Mouse (Mus musculus) myocyte (in vitro differentiated cells): ENCODE results near the gene Tle2. TPM values are rescaled to one million over a fixed set of nuclear protein-coding genes. Genes with fewer than 3 reads are reported as not detected.

ENCODE experiments used
- H3K27me3 ChIP-seq: one replicate; pipeline ENCODE4 v1.6.1; 2011; ENCODE audit not compliant: control insufficient read depth, insufficient read depth, insufficient read length
- H3K36me3 ChIP-seq: one replicate; pipeline ENCODE4 v1.6.1; 2011; ENCODE audit not compliant: control insufficient read depth, insufficient read depth
- H3K4me2 ChIP-seq: one replicate; pipeline ENCODE4 v1.6.1; 2011; ENCODE audit warnings: low read depth, control low read depth
- H3K4me3 ChIP-seq: one replicate; pipeline ENCODE4 v1.5.1; 2011; ENCODE audit warnings: mild to moderate bottlenecking, control low read depth, moderate library complexity
- H3K79me2 ChIP-seq: one replicate; pipeline ENCODE4 v1.6.1; 2011; ENCODE audit not compliant: control insufficient read depth, insufficient read depth
- H3ac ChIP-seq: one replicate; pipeline ENCODE4 v1.6.1; 2011; ENCODE audit not compliant: control insufficient read depth, insufficient read length
- CEBPB ChIP-seq: IDR thresholded peaks from 2 replicates; pipeline ENCODE4 v1.6.1; 2011; ENCODE audit warnings: mild to moderate bottlenecking, moderate library complexity; ENCODE audit not compliant: poor library complexity, insufficient read depth, severe bottlenecking
- E2F4 ChIP-seq: IDR thresholded peaks from one replicate; pipeline ENCODE4 v1.6.1; 2011; ENCODE audit warnings: mild to moderate bottlenecking, control low read depth, moderate library complexity; ENCODE audit not compliant: insufficient read depth
- MAX ChIP-seq: IDR thresholded peaks from one replicate; pipeline ENCODE4 v1.6.1; 2011; ENCODE audit warnings: low read depth, mild to moderate bottlenecking, control low read depth
- MYOD1 ChIP-seq, 3 experiments: IDR thresholded peaks; one replicate each; pipeline ENCODE4 v1.6.1; 2011; ENCODE audit warnings: control low read depth in 2 of 3, low read depth in 2 of 3, mild to moderate bottlenecking in 2 of 3, moderate library complexity in 1 of 3; ENCODE audit not compliant: insufficient read length in 2 of 3, control insufficient read depth in 1 of 3
- MYOG ChIP-seq, 3 experiments: IDR thresholded peaks; one replicate each; pipeline ENCODE4 v1.6.1; 2011; ENCODE audit warnings: control low read depth in 2 of 3, low read depth in 2 of 3, mild to moderate bottlenecking in 2 of 3; ENCODE audit not compliant: insufficient read length in 2 of 3, control insufficient read depth in 1 of 3, insufficient read depth in 1 of 3
- POLR2A ChIP-seq: IDR thresholded peaks from one replicate; pipeline ENCODE4 v1.6.1; 2011; ENCODE audit warnings: low read depth, mild to moderate bottlenecking, control low read depth, moderate library complexity; ENCODE audit not compliant: insufficient read length
- POLR2AphosphoS2 ChIP-seq: IDR thresholded peaks from one replicate; pipeline ENCODE4 v1.6.1; 2011; ENCODE audit warnings: low read depth, control low read depth; ENCODE audit not compliant: insufficient read length
- REST ChIP-seq: IDR thresholded peaks from one replicate; pipeline ENCODE4 v1.6.1; 2011; ENCODE audit warnings: mild to moderate bottlenecking, control low read depth, moderate library complexity; ENCODE audit not compliant: insufficient read depth, insufficient read length
- SRF ChIP-seq: IDR thresholded peaks from one replicate; pipeline ENCODE4 v1.6.1; 2011; ENCODE audit warnings: low read depth; ENCODE audit not compliant: control insufficient read depth, insufficient read length
- TCF12 ChIP-seq: IDR thresholded peaks from one replicate; pipeline ENCODE4 v1.6.1; 2011; ENCODE audit warnings: mild to moderate bottlenecking, control low read depth; ENCODE audit not compliant: poor library complexity, insufficient read depth, severe bottlenecking
- TCF3 ChIP-seq: IDR thresholded peaks from one replicate; pipeline ENCODE4 v1.6.1; 2011; ENCODE audit warnings: low read depth, control low read depth; ENCODE audit not compliant: insufficient read length
- USF1 ChIP-seq: IDR thresholded peaks from one replicate; pipeline ENCODE4 v1.6.1; 2011; ENCODE audit warnings: low read depth, mild to moderate bottlenecking, control low read depth, moderate library complexity
- polyA plus RNA-seq: library from polyadenylated mRNA; unstranded; fragments of >200 nt; fragmentation: generic; extraction: Trizol; gene quantifications from one replicate; pipeline ENCODE4 v1.2.1, GENCODE M21; 2012; ENCODE audit warnings: missing spikeins

The Tle2 gene
- polyA plus RNA-seq, 1 experiment = 11.3 TPM

DNA sequence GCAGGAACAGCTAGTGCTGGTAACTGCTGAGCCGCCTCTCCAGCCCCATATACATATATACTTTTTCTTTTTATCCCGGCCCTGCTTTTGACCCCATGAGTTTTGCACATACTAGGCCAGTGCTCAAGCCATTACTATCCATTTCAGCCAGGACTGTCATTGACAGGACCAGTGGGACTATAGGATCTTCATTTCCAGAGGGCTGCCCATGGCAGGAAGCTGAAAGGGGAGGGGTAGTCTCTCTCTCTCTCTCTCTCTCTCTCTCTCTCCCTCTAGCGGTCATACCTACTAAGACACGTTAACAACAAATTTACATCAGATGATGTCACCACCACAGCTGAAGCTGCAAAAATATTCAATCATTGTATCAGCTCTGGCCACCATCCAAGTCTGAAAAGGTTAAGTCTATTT lies 28.4 kb downstream of the Tle2 start:
- Histone ChIP-seq H3K36me3 (no peaks in the 10 kb centered on the region), H3K4me3 (no peak overlapping the region), H3K27me3 (no peaks in the 10 kb centered on the region), H3K79me2 (no peaks in the 10 kb centered on the region), H3ac (no peak overlapping the region), H3K4me2 (no peak overlapping the region)
- no peak for TF ChIP-seq TCF3
- no peak for TF ChIP-seq E2F4
- TF ChIP-seq MYOD1 (IDR thresholded peaks at IDR 0.05; ENCODE audit: control insufficient read depth in 1 of 3, insufficient read length in 2 of 3, low read depth in 2 of 3) = no peak
- no peak for TF ChIP-seq CEBPB
- no peak for TF ChIP-seq POLR2A
- TF ChIP-seq POLR2AphosphoS2 = no peak
- no peak for TF ChIP-seq MYOG (IDR thresholded peaks at IDR 0.05; ENCODE audit: control insufficient read depth in 1 of 3, insufficient read depth in 1 of 3, insufficient read length in 2 of 3, low read depth in 2 of 3)

- Histone ChIP-seq H3K36me3 (no peaks in the 10 kb centered on the region), H3K4me2 (peak overlapping the region; percentile 53), H3K27me3 (no peaks in the 10 kb centered on the region), H3K4me3 (no peak overlapping the region), H3K79me2 (no peaks in the 10 kb centered on the region), H3ac (no peak overlapping the region)
- no peak for TF ChIP-seq REST
- no peak for TF ChIP-seq CEBPB
- no peak for TF ChIP-seq MYOD1 (IDR thresholded peaks at IDR 0.05; ENCODE audit: control insufficient read depth in 1 of 3, insufficient read length in 2 of 3, low read depth in 2 of 3)
- TF ChIP-seq POLR2AphosphoS2 = no peak
- no peak for TF ChIP-seq POLR2A
- TF ChIP-seq TCF12 = no peak
- TF ChIP-seq TCF3 = no peak
- no peak for TF ChIP-seq SRF
- TF ChIP-seq USF1 = no peak
- no peak for TF ChIP-seq MAX
- no peak for TF ChIP-seq MYOG (IDR thresholded peaks at IDR 0.05; ENCODE audit: control insufficient read depth in 1 of 3, insufficient read depth in 1 of 3, insufficient read length in 2 of 3, low read depth in 2 of 3)
- no peak for TF ChIP-seq E2F4
Measured at GRCm38 (mm10) chr10:81604019-81604967, 29.9 kb downstream of the Tle2 start.

GRCm38 (mm10) chr10:81604968-81605665 lies 30.8 kb downstream of the Tle2 start:
- H3K27me3 ChIP-seq = no peaks in the 10 kb centered on the region
- H3K79me2 ChIP-seq = no peaks in the 10 kb centered on the region
- no peaks in the 10 kb centered on the region for H3K36me3 ChIP-seq
- no peak overlapping the region for H3ac ChIP-seq
- peak overlapping the region; percentile 38 for H3K4me3 ChIP-seq
- H3K4me2 ChIP-seq = peak overlapping the region; percentile 95
- TF ChIP-seq USF1 (no peak), MYOD1 (IDR thresholded peaks at IDR 0.05; ENCODE audit: control insufficient read depth in 1 of 3, insufficient read length in 2 of 3, low read depth in 2 of 3) (peak in 1 of 3 experiments; percentile 13), MAX (no peak), TCF3 (no peak), CEBPB (no peak), TCF12 (no peak)

- Histone ChIP-seq H3K36me3 (no peaks in the 10 kb centered on the region), H3K79me2 (no peaks in the 10 kb centered on the region), H3K4me2 (peak overlapping the region; percentile 95), H3ac (peak overlapping the region; percentile 2), H3K27me3 (no peaks in the 10 kb centered on the region), H3K4me3 (peak overlapping the region; percentile 38)
- TF ChIP-seq TCF12 = no peak
Measured at GRCm38 (mm10) chr10:81605666-81605973, 31.3 kb downstream of the Tle2 start.
